Mouse (Mus musculus): ENCODE measurements around the gene Aoc1.

Aoc1 gene

DNA sequence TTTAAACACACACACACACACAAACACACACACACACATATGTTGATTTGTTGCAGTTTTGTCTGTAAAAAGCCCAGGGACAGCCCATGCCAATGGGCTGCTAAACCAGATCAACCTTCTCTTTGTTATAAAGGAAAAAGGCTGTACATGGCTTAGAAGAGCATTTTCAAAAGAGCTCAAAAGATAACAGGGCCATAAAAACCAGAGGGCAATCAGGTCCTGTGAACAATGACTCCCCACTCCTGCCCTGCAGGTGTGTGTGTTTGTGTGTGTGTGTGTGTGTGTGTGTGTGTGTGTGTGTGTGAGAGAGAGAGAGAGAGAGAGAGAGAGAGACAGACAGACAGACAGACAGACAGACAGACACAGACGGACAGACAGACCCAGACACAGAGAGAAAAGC lies 36.5 kb downstream of the Aoc1 start:
- DNase-seq (ENCODE audit: low spot score): no peak

DNA sequence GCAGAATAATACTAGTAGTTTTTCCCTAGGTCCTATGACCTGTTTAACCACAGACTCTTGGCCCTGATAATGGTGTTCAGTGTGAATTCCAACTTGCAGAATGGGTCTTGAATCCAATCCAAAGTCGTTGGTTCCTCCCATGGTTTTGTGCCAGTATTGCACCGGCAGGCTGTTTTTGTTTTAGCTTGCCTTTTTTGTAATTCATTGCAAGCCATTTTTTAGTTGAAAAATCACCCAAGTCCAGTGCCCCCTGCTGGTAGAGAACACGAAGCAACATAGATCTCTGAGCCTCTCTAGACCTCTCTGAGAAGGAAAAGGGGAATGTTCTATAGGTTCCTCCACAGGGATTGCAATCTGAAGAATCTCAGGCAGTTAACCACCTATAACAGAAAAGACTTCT lies 39.3 kb downstream of the Aoc1 start:
- DNase-seq (ENCODE audit: low spot score): no peak

DNA sequence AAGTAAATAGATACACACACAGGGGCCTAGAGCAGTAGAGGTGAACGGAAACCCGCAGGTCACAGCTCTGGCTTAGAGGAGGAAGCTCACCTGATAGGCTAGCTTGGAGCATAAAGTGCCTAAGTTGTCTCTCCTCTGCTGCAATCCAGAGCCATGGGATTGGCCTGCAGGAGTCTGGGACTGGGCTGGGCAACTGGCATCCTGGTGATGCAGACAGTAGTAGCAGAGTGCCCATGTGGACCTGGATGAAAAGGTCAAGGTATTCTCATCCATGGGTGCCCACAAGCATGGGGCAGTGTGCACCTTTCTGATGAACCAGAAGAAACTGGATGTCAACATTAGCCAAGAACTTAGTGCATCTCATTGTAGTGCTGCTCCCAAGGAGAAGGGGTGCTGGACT lies 40.9 kb downstream of the Aoc1 start:
- no peak for DNase-seq (ENCODE audit: low spot score)

DNA sequence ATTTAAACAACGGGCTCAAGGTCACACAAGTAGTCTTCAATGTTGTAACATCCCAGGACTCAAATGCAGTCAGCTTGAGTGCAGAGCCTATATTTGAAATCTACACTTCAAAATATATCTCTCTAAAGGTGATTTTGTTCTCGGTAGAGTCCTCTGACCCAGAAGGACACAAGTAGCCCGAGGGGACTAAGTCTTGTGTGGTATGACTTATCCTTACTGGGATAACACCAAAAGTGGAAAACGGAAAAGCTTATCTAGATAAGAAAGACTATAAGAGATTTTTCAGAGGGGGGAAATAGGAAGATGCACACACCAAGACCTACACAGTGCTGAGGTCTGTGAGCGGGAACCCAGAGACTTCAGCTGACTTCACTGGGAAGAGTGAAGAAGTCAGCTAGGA lies 56.9 kb downstream of the Aoc1 start, which contains the start of gene 1600015I10Rik:
TSS of gene 1600015I10Rik (plus strand) at position 301 of the 400 bp plus-strand sequence.
- no peak for DNase-seq (ENCODE audit: low spot score)

DNA sequence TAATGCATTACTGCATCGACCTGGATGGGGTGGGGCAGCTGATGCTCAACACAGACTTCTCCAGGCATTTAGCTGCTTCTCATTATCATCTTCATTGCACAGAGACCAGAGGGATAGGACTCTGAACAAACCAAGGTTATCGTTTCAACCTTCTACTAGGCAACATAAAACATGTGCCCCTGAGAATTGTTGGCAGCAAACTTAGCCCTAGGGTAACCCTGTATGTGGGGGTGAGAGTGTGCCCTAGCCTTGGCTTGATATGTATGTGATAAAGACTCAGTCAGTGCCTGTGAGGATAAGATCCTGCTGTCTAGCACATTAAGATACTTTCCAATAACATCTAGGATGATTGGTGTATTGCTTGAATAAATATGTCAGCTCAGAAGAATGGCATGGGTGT lies 76.9 kb downstream of the Aoc1 start:
- DNase-seq (ENCODE audit: low spot score): no peak

DNA sequence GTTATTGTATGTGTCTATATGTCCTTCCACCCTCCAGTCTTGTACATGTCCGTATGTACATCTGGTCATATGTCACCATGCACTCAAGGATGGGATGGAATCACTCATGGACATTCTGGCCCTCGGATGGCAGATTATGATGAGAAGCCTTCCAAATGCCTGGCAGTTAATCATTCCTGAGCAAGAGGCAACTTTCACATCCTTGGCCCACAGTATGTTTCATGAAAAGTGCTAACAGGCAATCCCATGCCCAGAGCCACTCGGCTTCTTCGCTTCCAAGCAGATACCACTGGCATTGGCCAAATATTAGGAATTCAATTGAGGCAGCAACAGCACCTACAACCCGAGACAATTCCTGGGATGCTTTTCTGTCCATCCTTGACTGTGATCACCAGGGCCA lies 78.0 kb downstream of the Aoc1 start:
- DNase-seq (ENCODE audit: low spot score): no peak

DNA sequence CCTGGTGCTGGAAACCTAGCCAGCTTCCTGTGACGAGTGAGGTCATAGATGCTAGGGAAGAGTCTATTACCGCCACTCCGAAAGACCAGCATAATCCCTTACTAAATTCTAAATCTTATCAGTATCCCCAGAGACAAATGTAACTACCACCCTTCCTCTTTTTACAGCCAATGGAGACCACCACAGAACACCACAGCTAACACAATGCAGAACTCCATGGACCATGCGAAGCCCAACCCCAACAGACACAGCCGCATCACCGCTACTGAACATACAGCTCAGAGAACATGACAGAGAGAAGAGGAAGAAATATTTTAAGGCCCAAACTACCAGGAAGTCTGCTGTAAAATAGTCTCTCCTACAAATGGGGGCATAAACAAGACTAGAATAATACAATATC lies 78.9 kb downstream of the Aoc1 start:
- no peak for DNase-seq (ENCODE audit: low spot score)

DNA sequence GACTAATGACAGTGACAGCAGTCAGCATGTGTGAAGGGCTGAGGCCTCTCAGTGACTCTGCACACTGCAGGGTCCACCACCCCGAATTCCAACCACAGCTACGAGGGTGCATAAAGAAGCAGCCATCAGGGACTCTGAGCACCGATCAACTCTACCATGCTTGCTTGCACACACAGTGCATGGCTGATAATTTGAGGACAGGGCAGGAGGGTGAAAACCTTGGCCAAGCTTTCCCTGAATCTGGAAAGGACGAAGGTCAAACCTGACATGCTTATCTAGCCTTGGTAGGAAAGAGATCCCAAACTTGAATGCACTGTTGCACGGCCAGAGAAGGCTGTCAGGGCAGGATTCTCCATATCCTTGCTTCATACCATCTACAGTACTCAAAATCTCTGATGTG lies 80.5 kb downstream of the Aoc1 start:
- no peak for DNase-seq (ENCODE audit: low spot score)

DNA sequence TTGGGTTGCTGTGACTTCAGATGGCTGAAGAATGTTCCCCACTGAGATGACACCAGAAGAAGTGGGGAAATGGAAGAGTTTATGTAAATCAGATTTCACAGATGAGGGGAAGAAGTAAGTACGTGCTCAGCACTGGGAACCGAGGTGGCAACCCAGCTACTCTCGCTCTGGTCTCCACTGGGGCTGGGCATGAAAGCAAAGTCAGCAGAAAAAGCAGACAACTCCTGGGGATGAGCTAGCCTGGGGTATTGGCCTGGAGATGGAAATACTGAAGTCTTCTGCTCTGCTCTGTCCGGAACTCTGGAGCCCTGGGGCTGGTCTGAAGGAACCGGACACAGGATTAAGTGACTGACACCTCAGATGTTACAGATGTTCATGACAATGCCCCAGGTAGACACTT lies 81.5 kb downstream of the Aoc1 start:
- DNase-seq (ENCODE audit: low spot score): no peak

DNA sequence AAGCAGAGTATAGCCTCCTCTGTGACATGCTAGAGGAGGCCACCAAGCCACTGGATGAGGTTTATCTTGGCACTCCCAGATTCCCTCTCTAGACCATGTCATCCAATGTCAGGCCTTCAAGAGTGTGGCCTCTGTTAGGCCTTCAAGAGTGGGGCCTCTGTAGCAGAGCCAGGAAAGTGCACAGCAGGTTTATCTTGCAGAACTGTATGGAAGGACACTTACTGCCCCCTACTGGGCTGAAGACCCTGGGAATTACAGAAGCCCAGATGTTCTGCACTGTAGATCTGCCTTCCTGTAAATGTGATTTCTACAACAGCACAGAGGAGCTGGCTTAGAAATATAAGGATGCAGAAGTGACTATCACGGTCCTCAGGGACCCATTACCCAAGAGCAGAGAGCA lies 82.2 kb downstream of the Aoc1 start:
- DNase-seq (ENCODE audit: low spot score): peak; percentile 10

DNA sequence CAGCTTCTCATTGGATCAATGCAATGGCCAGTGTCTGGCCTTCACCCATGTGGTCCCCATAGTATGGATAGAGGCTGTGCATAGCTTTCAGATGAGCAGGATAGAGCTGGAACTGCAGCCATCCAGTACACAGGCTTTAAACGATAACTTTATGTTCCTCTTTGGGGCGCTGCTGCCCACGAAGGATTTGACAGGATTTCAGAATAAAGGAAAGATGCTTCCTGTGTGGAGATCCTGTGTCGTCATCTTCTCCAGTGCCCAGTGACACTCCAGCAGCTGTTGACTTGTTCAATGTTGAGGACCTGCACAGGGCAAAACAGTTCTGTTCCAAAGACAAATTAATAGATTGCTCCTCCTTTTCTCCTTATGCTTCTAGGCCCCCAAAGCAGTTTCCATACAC lies 84.1 kb downstream of the Aoc1 start:
- DNase-seq (ENCODE audit: low spot score): no peak

DNA sequence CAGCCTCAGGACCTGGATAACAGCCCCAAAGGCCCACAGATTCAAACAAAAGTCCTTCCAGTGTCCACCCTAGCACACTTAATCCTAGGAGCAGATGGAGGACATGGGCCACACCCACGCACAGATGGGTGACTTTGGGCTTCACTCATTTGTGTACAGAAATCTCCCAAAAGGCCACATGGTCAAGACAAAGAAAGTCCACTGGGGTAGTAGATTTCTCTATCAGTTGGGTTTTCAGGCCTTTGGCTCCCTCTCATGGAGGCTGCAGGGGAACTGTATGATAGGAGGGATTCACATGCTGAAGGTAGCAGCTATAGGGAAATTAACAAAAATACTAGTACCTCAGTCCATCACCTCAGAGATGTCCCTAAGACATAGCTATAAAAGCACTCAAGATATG lies 85.4 kb downstream of the Aoc1 start:
- no peak for DNase-seq (ENCODE audit: low spot score)

Data from layer of hippocampus, adult 9-10 months (tissue).